Mouse (Mus musculus) hindbrain, embryonic 14.5 days (tissue): ENCODE results near the gene Prox1. TPM values are rescaled to one million over a fixed set of nuclear protein-coding genes. Genes with fewer than 3 reads are reported as not detected.

Source experiments
- ATAC-seq: fragments of 200-750 bp; cut with Nextera tagmentation; 2 replicates; pipeline ENCODE4 v1.8.0; 2017; ENCODE audit warnings: moderate number of reproducible peaks, mild to moderate bottlenecking, moderate TSS enrichment, moderate library complexity; ENCODE audit not compliant: low FRiP score
- DNase-seq: peaks from one replicate; pipeline ENCODE4 v3.0.0-alpha.2; 2015; ENCODE audit warnings: low spot score
- H3K27ac ChIP-seq: fragments of 300-500 bp; sonication (generic); 2 replicates; pipeline ENCODE4 v1.5.1; 2014; ENCODE audit warnings: mild to moderate bottlenecking, moderate library complexity
- H3K27me3 ChIP-seq: fragments of 300-500 bp; sonication (generic); 2 replicates; pipeline ENCODE4 v1.6.1; 2014; ENCODE audit warnings: mild to moderate bottlenecking, low read length, mixed read lengths; ENCODE audit not compliant: control insufficient read depth, insufficient read depth
- H3K36me3 ChIP-seq: fragments of 300-500 bp; sonication (generic); replicated peaks from 2 replicates; pipeline ENCODE4 v1.6.1; 2014; ENCODE audit not compliant: control insufficient read depth, insufficient read depth
- H3K4me1 ChIP-seq: fragments of 300-500 bp; sonication (generic); replicated peaks from 2 replicates; pipeline ENCODE4 v1.6.1; 2014; ENCODE audit warnings: antibody characterized with exemption, low read length, mixed read lengths; ENCODE audit not compliant: control insufficient read depth, insufficient read depth
- H3K4me2 ChIP-seq: fragments of 300-500 bp; sonication (generic); replicated peaks from 2 replicates; pipeline ENCODE4 v1.6.1; 2014; ENCODE audit warnings: mild to moderate bottlenecking, moderate library complexity
- H3K4me3 ChIP-seq: fragments of 300-500 bp; sonication (generic); replicated peaks from 2 replicates; pipeline ENCODE4 v1.5.1; 2014; ENCODE audit warnings: mild to moderate bottlenecking, low read length
- H3K9ac ChIP-seq: fragments of 300-500 bp; sonication (generic); 2 replicates; pipeline ENCODE4 v1.6.1; 2014
- H3K9me3 ChIP-seq: fragments of 300-500 bp; sonication (generic); 2 replicates; pipeline ENCODE4 v1.6.1; 2016; ENCODE audit warnings: low read length; ENCODE audit not compliant: control insufficient read depth
- WGBS: fragments of 180-500 bp; shearing (Covaris S2); extraction: QIAGEN DNeasy Blood & Tissue Kit; methylation state at CpG from one replicate; pipeline ENCODE4 v1.1.7; 2014; 5-methylcytosine and 5-hydroxymethylcytosine counted together
- polyA plus RNA-seq: library from polyadenylated mRNA; unstranded; fragments of >200 nt; fragmentation: Nextera tagmentation; extraction: Ambion mirVana; gene quantifications from 2 replicates; pipeline ENCODE4 v1.2.1, GENCODE M21; 2014

Gene Prox1
- polyA plus RNA-seq, 1 experiment from 2014 or later = 9.7 TPM

DNA sequence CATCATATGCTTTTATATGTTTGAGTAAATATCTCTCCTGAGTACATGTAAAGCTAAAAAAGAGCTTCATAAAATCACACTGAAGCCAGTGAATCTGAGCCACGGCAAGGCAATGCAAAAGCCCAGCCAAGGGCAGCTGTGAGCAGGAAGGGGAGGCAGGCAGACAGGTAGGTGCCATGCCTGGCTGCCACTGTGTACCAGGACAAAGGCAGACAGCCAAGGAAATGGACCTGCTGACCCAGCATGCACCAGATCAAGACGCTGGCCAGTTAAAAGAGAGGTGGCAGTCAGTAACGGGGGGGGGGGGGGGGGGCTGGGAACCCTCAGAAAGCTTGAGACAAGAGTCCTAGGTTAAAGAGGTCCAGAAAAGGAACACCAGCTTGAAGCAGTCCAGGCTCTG lies 6.4 kb upstream of the Prox1 start:
- no peak for ATAC-seq
- WGBS = 27% methylated on average over 3 of the region's 3 CpGs
- peaks cover 12% of the 10 kb centered on the region for H3K4me1 ChIP-seq
- no peak for DNase-seq
- no peak overlapping the region for H3K4me2 ChIP-seq
- H3K27ac ChIP-seq = no peak overlapping the region
- no peaks in the 10 kb centered on the region for H3K36me3 ChIP-seq
- H3K4me3 ChIP-seq = no peak overlapping the region
- H3K9ac ChIP-seq = no peak overlapping the region
- H3K9me3 ChIP-seq = no peaks in the 10 kb centered on the region
- peaks cover 45% of the 10 kb centered on the region for H3K27me3 ChIP-seq

DNA sequence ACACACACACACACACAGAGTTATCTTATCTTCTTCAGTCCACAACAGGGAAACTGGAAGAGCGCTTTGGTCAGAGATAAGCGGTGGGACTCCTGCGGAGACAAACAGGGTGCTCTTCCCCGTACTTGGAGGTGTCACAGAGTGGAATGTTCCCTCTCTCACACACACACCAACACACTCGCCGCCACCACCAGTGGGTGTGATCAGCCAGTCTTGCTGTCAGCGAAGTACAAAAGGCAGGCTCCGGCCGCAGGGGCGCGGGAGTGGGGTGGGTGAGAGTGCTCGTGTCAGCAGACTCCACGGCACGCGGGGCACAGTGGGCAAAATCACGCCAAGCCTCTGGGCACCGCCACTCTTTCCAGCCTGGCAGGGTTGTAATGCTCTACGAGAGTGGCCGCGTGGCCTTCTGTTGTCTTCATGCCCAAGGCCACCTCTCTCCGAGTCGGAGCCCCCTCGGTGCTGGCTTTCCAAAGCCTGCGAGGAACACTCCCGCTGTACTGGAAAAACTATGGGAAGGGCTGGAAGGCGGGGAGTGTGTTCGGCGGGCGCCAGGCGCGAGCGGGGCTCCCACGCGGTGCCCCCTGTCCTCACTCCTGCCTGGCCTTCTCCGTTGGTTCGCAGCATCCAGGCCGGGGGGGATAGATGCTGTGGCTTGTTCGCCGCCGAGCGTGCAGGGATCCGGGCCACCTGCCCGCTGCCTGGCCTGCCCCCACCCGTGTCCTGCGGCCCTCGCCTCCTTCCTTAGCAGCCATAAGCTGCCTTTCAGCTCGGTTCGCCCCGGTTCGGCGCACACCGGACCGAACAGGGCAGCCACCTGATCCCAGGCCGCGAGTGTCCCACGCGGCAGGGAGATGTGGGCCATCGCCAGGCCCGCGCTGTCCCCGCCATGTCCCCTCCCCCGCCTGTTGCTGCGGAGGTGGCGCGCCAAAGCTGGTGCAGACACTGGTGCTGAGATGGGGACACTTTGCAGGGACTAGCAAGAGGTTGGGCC lies 4.5 kb upstream of the Prox1 start:
- H3K36me3 ChIP-seq = no peaks in the 10 kb centered on the region
- WGBS = 2% methylated on average over 65 of the region's 65 CpGs
- H3K27ac ChIP-seq = no peak overlapping the region
- no peaks in the 10 kb centered on the region for H3K9me3 ChIP-seq
- no peak for DNase-seq
- peak overlapping the region; percentile 52 for H3K9ac ChIP-seq
- H3K4me1 ChIP-seq = peaks cover 12% of the 10 kb centered on the region
- H3K4me3 ChIP-seq = peak overlapping the region; percentile 33
- H3K4me2 ChIP-seq = peak overlapping the region; percentile 75
- peaks cover 52% of the 10 kb centered on the region for H3K27me3 ChIP-seq
- no peak for ATAC-seq

DNA sequence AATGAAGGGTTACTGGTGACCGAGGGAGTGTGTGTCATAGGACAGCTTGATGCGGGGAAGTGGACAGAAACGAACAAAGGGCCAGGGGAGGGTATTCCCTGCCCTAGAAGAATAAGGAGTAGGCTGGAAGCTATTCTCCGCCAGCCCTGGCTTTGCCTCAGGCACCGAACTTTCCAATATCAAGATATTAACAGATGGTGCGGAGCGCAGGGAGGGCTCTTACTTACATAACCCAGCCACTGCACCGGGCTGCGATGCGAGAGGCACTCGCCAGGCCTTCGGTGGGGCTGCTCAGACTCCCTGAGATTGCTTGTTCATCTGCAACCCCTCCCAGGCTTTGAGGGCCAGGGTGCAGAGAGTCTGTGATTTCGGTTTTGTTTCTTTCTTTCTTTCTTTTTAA lies 3.7 kb upstream of the Prox1 start:
- Histone ChIP-seq H3K9ac (no peak overlapping the region), H3K4me2 (peak overlapping the region; percentile 75; the same call in 1 of the 2 replicates), H3K27ac (no peak overlapping the region), H3K27me3 (peaks cover 52% of the 10 kb centered on the region), H3K36me3 (no peaks in the 10 kb centered on the region), H3K9me3 (no peaks in the 10 kb centered on the region), H3K4me3 (no peak overlapping the region), H3K4me1 (peaks cover 12% of the 10 kb centered on the region)
- WGBS = 2% methylated on average over 13 of the region's 13 CpGs
- DNase-seq (peak; percentile 53), ATAC-seq (no peak)

DNA sequence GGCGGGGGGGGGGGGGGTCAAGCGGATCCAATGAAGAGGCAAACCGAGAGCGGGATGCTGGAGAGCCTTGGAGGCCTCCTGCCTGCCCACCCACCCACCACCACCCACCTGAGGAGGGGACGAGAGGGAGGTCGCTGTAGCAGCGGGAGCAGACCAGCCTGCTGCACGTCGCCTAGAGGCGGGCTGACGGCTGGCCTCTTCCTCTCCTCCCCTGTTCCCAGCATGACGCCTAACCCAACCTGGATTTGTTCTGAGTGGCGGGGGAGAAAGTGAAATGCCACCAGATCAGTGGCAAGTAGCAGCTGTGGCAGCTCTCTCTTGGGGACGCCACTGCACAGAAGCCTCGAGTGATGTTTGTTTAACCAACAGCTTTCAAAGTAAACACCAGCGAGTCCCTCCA lies 3.1 kb upstream of the Prox1 start:
- Histone ChIP-seq H3K27ac (no peak overlapping the region), H3K36me3 (no peaks in the 10 kb centered on the region), H3K4me1 (peaks cover 17% of the 10 kb centered on the region), H3K9me3 (no peaks in the 10 kb centered on the region), H3K4me3 (no peak overlapping the region), H3K9ac (no peak overlapping the region), H3K4me2 (no peak overlapping the region), H3K27me3 (peaks cover 52% of the 10 kb centered on the region)
- no peak for ATAC-seq
- DNase-seq = no peak
- 3% methylated on average over 13 of the region's 16 CpGs for WGBS

DNA sequence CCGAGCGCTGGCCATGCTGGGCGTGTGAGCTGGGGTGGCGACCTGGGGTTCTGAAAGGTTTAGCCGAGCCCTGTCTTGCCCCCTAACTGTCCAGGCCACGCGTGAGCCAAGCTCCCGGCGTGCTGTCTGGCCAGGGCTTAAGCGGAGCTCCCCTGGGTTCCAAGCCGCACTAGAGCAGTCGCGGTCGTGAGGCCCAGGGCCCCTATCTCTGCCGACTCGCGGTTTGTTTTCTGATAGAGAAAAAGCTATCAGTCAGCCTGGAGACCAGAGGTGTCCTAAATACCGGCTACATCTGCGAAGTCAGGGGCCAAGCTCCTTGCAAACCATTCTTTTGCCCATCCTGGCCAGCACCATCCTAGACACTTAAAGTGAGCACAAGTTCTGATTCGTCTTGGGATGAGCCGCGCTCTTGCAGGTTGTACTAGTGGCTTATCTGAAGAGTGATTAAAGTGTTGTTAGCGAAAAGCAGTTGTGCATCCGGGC lies 2.5 kb upstream of the Prox1 start:
- H3K4me3 ChIP-seq = 0 out of 2 replicates have a peak overlapping the region, but pooled peaks have one; percentile 12
- H3K9me3 ChIP-seq = no peaks in the 10 kb centered on the region
- 4% methylated on average over 24 of the region's 24 CpGs for WGBS
- ATAC-seq (no peak), DNase-seq (no peak)
- H3K27ac ChIP-seq = no peak overlapping the region
- H3K4me2 ChIP-seq = peak overlapping the region; percentile 77
- no peak overlapping the region for H3K9ac ChIP-seq
- H3K36me3 ChIP-seq = no peaks in the 10 kb centered on the region
- H3K27me3 ChIP-seq = peaks cover 52% of the 10 kb centered on the region
- peaks cover 17% of the 10 kb centered on the region for H3K4me1 ChIP-seq

DNA sequence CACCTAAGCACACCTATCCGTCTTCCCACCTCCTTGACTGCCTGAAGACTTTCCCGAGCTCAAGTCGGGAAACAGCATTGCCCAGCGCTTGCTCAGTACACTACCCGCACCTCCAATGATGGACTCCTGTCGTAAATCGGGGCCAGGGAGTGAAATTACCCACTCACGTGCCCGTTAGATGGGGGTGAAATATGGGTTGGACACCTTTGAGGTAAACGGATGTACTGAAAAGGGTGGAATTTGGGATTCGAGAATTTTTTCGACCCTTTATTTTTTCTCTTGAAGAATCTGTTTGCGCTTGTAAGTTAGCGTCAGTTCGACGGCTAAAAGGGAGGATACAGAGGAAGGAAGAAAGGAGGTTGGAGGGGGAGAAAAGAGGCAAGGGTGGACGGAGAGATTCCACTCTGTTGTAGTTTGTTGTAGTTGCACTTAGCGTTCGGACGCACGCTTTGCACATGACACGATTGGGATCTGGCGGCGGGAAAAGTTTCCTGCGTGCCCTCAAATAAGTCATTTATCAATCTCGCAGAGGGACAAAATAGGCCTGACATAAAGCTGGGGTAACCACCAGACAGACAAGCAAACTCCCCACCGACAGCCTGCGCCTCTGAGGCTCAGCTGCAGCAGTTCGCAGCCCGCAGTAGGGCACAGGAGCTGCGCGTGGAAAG lies 1.9 kb upstream of the Prox1 start:
- H3K4me3 ChIP-seq = 0 out of 2 replicates have a peak overlapping the region, but pooled peaks have one; percentile 12

DNA sequence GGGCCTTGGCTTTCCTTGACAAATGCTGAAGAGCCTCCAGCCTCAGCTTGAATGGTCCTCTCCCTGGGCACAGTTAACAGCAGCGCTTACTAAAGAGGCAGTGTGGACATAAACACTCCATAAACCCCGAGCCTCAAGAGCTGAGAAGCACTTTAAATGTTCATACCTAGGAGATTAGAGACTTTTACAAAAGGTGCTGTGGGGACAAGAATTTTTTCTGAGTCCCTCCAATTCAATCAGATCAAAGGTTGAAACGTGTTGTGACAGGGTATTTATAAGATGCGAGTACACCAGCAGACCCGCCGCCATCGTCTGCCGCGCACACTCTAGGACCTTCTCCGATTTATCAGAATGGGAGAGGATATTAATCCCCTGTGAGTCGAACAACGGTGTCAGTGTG lies 1.2 kb upstream of the Prox1 start:
- Histone ChIP-seq H3K9me3 (no peaks in the 10 kb centered on the region), H3K4me2 (peak overlapping the region; percentile 77), H3K27me3 (peaks cover 47% of the 10 kb centered on the region), H3K36me3 (no peaks in the 10 kb centered on the region), H3K4me1 (peaks cover 17% of the 10 kb centered on the region), H3K27ac (no peak overlapping the region), H3K9ac (no peak overlapping the region), H3K4me3 (0 out of 2 replicates have a peak overlapping the region, but pooled peaks have one; percentile 54)
- WGBS = under 1% methylated on average over 12 of the region's 12 CpGs
- DNase-seq (no peak), ATAC-seq (no peak)

More for the DNA sequence above, 1.9 kb upstream of the Prox1 start:
- H3K4me1 ChIP-seq = peaks cover 17% of the 10 kb centered on the region
- H3K9ac ChIP-seq = no peak overlapping the region
- DNase-seq = no peak
- 3% methylated on average over 32 of the region's 32 CpGs for WGBS
- peaks cover 52% of the 10 kb centered on the region for H3K27me3 ChIP-seq
- no peak overlapping the region for H3K27ac ChIP-seq
- H3K9me3 ChIP-seq = no peaks in the 10 kb centered on the region
- peak overlapping the region; percentile 77 for H3K4me2 ChIP-seq
- H3K36me3 ChIP-seq = no peaks in the 10 kb centered on the region
- ATAC-seq = no peak

DNA sequence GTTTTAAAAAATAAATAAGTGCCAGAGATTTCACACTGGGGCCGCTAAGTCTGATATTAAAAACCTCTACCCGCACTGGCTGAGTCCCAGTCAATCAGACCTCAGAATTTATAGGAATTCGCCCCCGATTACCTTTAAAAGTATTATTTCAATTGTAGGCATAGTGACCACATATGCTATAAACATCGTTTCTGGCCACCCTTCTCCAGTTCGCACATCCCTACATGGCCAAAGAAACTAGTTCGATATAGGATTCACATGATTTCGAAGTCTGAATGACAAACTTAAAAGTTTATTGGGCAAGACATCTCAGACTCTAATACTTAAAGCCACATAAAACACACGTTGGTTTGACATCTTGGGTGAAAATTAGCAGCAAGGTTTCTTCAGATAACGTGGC lies 827 bp upstream of the Prox1 start:
- no peaks in the 10 kb centered on the region for H3K36me3 ChIP-seq
- ATAC-seq = no peak
- H3K27ac ChIP-seq = no peak overlapping the region
- peaks cover 17% of the 10 kb centered on the region for H3K4me1 ChIP-seq
- H3K4me2 ChIP-seq = peak overlapping the region; percentile 77
- WGBS = 4% methylated on average over 10 of the region's 10 CpGs
- peak overlapping the region; percentile 65 for H3K9ac ChIP-seq
- DNase-seq = no peak
- H3K4me3 ChIP-seq = peak overlapping the region; percentile 54
- H3K27me3 ChIP-seq = peaks cover 45% of the 10 kb centered on the region
- no peaks in the 10 kb centered on the region for H3K9me3 ChIP-seq

DNA sequence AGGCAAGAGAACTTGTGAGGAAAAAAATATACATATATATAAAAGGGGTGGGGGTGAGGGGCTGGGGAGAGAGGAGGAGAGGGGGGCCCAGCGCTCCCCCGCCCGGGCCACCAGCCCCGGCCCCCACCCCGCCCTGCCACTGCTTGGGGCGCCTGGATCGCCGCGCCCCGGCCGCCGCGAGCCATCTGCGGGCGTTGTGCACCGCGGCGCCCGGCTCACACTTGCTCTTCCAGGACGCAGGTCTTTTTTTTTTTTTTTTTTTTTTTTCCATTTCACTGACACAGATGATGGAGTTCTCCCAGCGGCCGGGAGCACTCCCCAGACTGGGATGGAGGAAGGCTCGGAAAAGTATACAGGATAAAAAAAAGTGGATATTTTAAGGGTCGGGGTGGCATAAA lies 304 bp upstream of the Prox1 start:
- H3K36me3 ChIP-seq = no peaks in the 10 kb centered on the region
- WGBS = 1% methylated on average over 23 of the region's 24 CpGs
- H3K9ac ChIP-seq = peak overlapping the region; percentile 65
- H3K27me3 ChIP-seq = peaks cover 40% of the 10 kb centered on the region
- peak; percentile 64 for ATAC-seq
- peak overlapping the region; percentile 89 for H3K27ac ChIP-seq
- H3K4me3 ChIP-seq = peak overlapping the region; percentile 54
- H3K4me1 ChIP-seq = peaks cover 17% of the 10 kb centered on the region
- DNase-seq = no peak
- peak overlapping the region; percentile 77 for H3K4me2 ChIP-seq
- no peaks in the 10 kb centered on the region for H3K9me3 ChIP-seq
